10 mouse cellular contexts compared by ENCODE assay signal in the genomic region with DNA sequence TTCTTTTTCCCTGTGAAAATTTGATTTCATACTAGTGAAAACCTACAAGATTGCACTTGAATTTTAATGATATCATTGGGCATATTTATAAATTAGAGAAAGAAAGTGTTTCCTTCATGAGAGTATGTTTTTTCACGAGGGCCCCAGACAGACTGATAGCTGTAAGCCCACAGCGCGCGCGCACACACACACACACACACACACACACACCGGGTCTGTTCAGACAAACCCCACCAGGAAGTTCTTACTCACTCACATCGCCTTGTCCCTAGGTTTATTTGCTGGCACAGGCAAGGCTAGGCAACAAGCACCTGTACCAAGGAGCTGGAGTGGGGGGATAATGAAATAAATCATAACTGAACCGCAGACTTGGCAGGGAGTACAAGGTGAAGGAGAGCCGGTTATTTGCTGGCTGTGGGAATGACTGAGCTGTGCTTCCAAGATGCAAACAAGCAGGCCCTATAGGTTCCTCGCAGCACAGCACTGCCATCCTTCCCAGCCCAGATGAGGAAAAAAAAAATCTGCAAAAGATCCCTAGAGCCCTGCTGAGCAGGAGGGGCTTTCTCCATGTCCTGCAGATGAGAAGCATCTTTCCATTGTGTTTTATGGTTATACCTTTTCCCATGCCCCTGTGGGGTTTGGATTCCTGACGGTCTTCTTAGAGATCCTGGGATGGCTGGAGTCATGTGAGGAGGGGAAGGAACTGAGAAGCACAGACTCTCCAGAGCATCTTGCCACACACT. TPM values are rescaled to one million over a fixed set of nuclear protein-coding genes. Genes with fewer than 3 reads are reported as not detected.
DNase-seq lines count a peak whose midpoint lies in the region; ATAC-seq and TF ChIP-seq lines count a peak whose summit lies in the region.
"Had no signal": no experiment of that assay in that cellular context is flagged by ENCODE, and none has a peak within 500 bp of the region (broad histone marks: within the 10 kb centered on the region; RNA-seq: fewer than 3 reads in every experiment).

No protein-coding gene starts in this region.

- no peak overlapping the region for H3K27ac ChIP-seq in intestine, embryonic 14.5 days (ENCODE audit: low read depth)
- no peak overlapping the region for H3K27ac ChIP-seq in intestine, postnatal 0 days (ENCODE audit: low read depth, low read length)
- H3K27ac ChIP-seq in embryonic facial prominence, embryonic 13.5 days: no peak overlapping the region
- peak overlapping the region; percentile 40; the same call in 1 of the 2 replicates for H3K27ac ChIP-seq in hindbrain, embryonic 12.5 days
- H3K27ac ChIP-seq in midbrain, embryonic 15.5 days: no peak overlapping the region
- H3K27ac ChIP-seq: liver, embryonic 14.5 days had no signal

- 0 out of 2 replicates have a peak overlapping the region, but pooled peaks have one; percentile 7 for H3K9ac ChIP-seq in intestine, embryonic 14.5 days (ENCODE audit: low read length)
- no peak overlapping the region for H3K9ac ChIP-seq in intestine, postnatal 0 days (ENCODE audit: low read depth, low read length)
- peak overlapping the region; percentile 58 for H3K9ac ChIP-seq in embryonic facial prominence, embryonic 13.5 days
- peak overlapping the region; percentile 32 for H3K9ac ChIP-seq in hindbrain, embryonic 12.5 days
- H3K9ac ChIP-seq in midbrain, embryonic 15.5 days: peak overlapping the region; percentile 23; the same call in 1 of the 2 replicates
- H3K9ac ChIP-seq: liver, embryonic 14.5 days had no signal

- no peak for TF ChIP-seq CTCF in intestine, postnatal 0 days (IDR thresholded peaks at IDR 0.05; ENCODE audit: low read depth)

- no peaks in the 10 kb centered on the region for H3K9me3 ChIP-seq in intestine, embryonic 14.5 days (ENCODE audit: control insufficient read depth, low read length)
- no peaks in the 10 kb centered on the region for H3K9me3 ChIP-seq in intestine, postnatal 0 days (ENCODE audit: control insufficient read depth)
- H3K9me3 ChIP-seq in embryonic facial prominence, embryonic 13.5 days: no peaks in the 10 kb centered on the region
- no peaks in the 10 kb centered on the region for H3K9me3 ChIP-seq in hindbrain, embryonic 12.5 days (replicated peaks)
- no peaks in the 10 kb centered on the region for H3K9me3 ChIP-seq in midbrain, embryonic 15.5 days

- DNase-seq in intestine, embryonic 14.5 days (ENCODE audit: low spot score): no peak
- no peak for DNase-seq in right cerebral cortex, adult 18-20 months
- no peak for DNase-seq in thymus, postnatal 36 days

- peaks cover 15% of the 10 kb centered on the region; the same call in 1 of the 2 replicates for H3K36me3 ChIP-seq in intestine, embryonic 14.5 days (ENCODE audit: control insufficient read depth, insufficient read depth, low read length)
- H3K36me3 ChIP-seq in intestine, postnatal 0 days (ENCODE audit: control insufficient read depth, insufficient read depth): no peaks in the 10 kb centered on the region
- H3K36me3 ChIP-seq in embryonic facial prominence, embryonic 13.5 days: peaks cover 40% of the 10 kb centered on the region
- H3K36me3 ChIP-seq in hindbrain, embryonic 12.5 days: peaks cover 25% of the 10 kb centered on the region
- H3K36me3 ChIP-seq in midbrain, embryonic 15.5 days (replicated peaks): 0 out of 2 replicates have a peak, but pooled peaks cover 3% of the 10 kb centered on the region

- WGBS in intestine, embryonic 14.5 days: 40% methylated on average over 11 of the region's 11 CpGs
- WGBS in intestine, postnatal 0 days: 56% methylated on average over 11 of the region's 11 CpGs
- 26% methylated on average over 11 of the region's 11 CpGs for WGBS in embryonic facial prominence, embryonic 13.5 days
- 14% methylated on average over 11 of the region's 11 CpGs for WGBS in hindbrain, embryonic 12.5 days
- 18% methylated on average over 11 of the region's 11 CpGs for WGBS in midbrain, embryonic 15.5 days

- peak overlapping the region; percentile 93 for H3K4me2 ChIP-seq in intestine, embryonic 14.5 days (ENCODE audit: low read length)
- H3K4me2 ChIP-seq in intestine, postnatal 0 days (replicated peaks; ENCODE audit: low read depth): no peak overlapping the region
- peak overlapping the region; percentile 81 for H3K4me2 ChIP-seq in embryonic facial prominence, embryonic 13.5 days
- peak overlapping the region; percentile 89 for H3K4me2 ChIP-seq in hindbrain, embryonic 12.5 days (replicated peaks)
- H3K4me2 ChIP-seq in midbrain, embryonic 15.5 days: peak overlapping the region; percentile 99

- ATAC-seq in intestine, embryonic 14.5 days (replicated peaks; ENCODE audit: low FRiP score, low TSS enrichment, low read depth): no peak
- no peak for ATAC-seq in intestine, postnatal 0 days
- ATAC-seq in embryonic facial prominence, embryonic 13.5 days (ENCODE audit: insufficient number of reproducible peaks, insufficient read depth, low FRiP score, low TSS enrichment, low read depth): no peak
- ATAC-seq in hindbrain, embryonic 12.5 days (ENCODE audit: low FRiP score): no peak
- no peak for ATAC-seq in midbrain, embryonic 15.5 days (replicated peaks)
- no peak for ATAC-seq in granulocyte monocyte progenitor cell, adult 5-6 weeks (replicated peaks; ENCODE audit: poor library complexity, severe bottlenecking)

- peaks cover 17% of the 10 kb centered on the region for H3K27me3 ChIP-seq in intestine, embryonic 14.5 days (replicated peaks; ENCODE audit: control insufficient read depth, insufficient read depth, low read length)
- H3K27me3 ChIP-seq in intestine, postnatal 0 days (replicated peaks; ENCODE audit: control insufficient read depth, insufficient read depth, low read length): peaks cover 46% of the 10 kb centered on the region
- 0 out of 2 replicates have a peak, but pooled peaks cover 1% of the 10 kb centered on the region for H3K27me3 ChIP-seq in embryonic facial prominence, embryonic 13.5 days
- H3K27me3 ChIP-seq in hindbrain, embryonic 12.5 days: peaks cover 2% of the 10 kb centered on the region
- no peaks in the 10 kb centered on the region for H3K27me3 ChIP-seq in midbrain, embryonic 15.5 days (replicated peaks)

- H3K4me1 ChIP-seq in intestine, embryonic 14.5 days (replicated peaks; ENCODE audit: control insufficient read depth, insufficient read depth, low read length): peaks cover 17% of the 10 kb centered on the region; the same call in 1 of the 2 replicates
- no peaks in the 10 kb centered on the region; the same call in 1 of the 2 replicates for H3K4me1 ChIP-seq in intestine, postnatal 0 days (replicated peaks; ENCODE audit: control insufficient read depth, insufficient read depth, low read length)
- H3K4me1 ChIP-seq in embryonic facial prominence, embryonic 13.5 days: peaks cover 75% of the 10 kb centered on the region
- peaks cover 41% of the 10 kb centered on the region for H3K4me1 ChIP-seq in hindbrain, embryonic 12.5 days
- peaks cover 43% of the 10 kb centered on the region for H3K4me1 ChIP-seq in midbrain, embryonic 15.5 days

- H3K4me3 ChIP-seq in intestine, embryonic 14.5 days (ENCODE audit: low read depth, low read length): peak overlapping the region; percentile 21
- H3K4me3 ChIP-seq in intestine, postnatal 0 days (ENCODE audit: low read depth, low read length): no peak overlapping the region
- peak overlapping the region; percentile 67 for H3K4me3 ChIP-seq in embryonic facial prominence, embryonic 13.5 days
- peak overlapping the region; percentile 26 for H3K4me3 ChIP-seq in hindbrain, embryonic 12.5 days
- H3K4me3 ChIP-seq in midbrain, embryonic 15.5 days: peak overlapping the region; percentile 21

RNA-seq across cellular contexts. Expression of a gene that starts 2.3 kb away (rescaled TPM):
- polyA plus RNA-seq in intestine, embryonic 14.5 days (2014; fragmentation: Nextera tagmentation; extraction: Ambion mirVana): 102 and 108 TPM in 2 replicates
- 15.8 and 20.7 TPM in 2 replicates for polyA plus RNA-seq in intestine, postnatal 0 days (2015; fragmentation: Nextera tagmentation; extraction: Ambion mirVana)
- 326 and 399 TPM in 2 replicates for polyA plus RNA-seq in embryonic facial prominence, embryonic 13.5 days (2015; fragmentation: Nextera tagmentation; extraction: Ambion mirVana)
- polyA plus RNA-seq in hindbrain, embryonic 12.5 days (2016; fragmentation: Nextera tagmentation; extraction: Ambion mirVana): 159 and 176 TPM in 2 replicates
- 32.0 and 46.6 TPM in 2 replicates for polyA plus RNA-seq in midbrain, embryonic 15.5 days (2015; fragmentation: Nextera tagmentation; extraction: Ambion mirVana)
- not detected in 2 replicates for total RNA-seq in granulocyte monocyte progenitor cell, adult 5-6 weeks (2014; fragmentation: Nextera tagmentation)
- total RNA-seq in granulocyte monocyte progenitor cell, adult 5-6 weeks (2017): not detected in 2 replicates
- total RNA-seq: hematopoietic stem cell, adult 5-6 weeks had no signal
